Mouse (Mus musculus): ENCODE measurements around the gene Tln1. TPM values are rescaled to one million over a fixed set of nuclear protein-coding genes. Genes with fewer than 3 reads are reported as not detected.
A peak's percentile ranks its signal among the peaks of the same experiment; 100 is the strongest.
"Not testable (repeated sequence)": the region's sequence is repeated elsewhere in the genome, so short reads cannot be mapped to it uniquely, and the experiment has no call there.

Tln1 gene
- polyA plus RNA-seq, 1 experiment from 2014 or later: 64.6 TPM

- Histone ChIP-seq H3K9ac (replicated peaks) (no peak overlapping the region), H3K27ac (replicated peaks) (no peak overlapping the region), H3K4me2 (replicated peaks) (peak overlapping the region; percentile 78), H3K27me3 (peaks cover 38% of the 10 kb centered on the region), H3K4me1 (peaks cover 39% of the 10 kb centered on the region), H3K36me3 (0 out of 2 replicates have a peak, but pooled peaks cover 2% of the 10 kb centered on the region), H3K9me3 (no peaks in the 10 kb centered on the region), H3K4me3 (no peak overlapping the region; the same call in 1 of the 2 replicates)
- no peak for ATAC-seq (ENCODE audit: low FRiP score, low read depth)
- WGBS: 95% methylated on average over 8 of the region's 8 CpGs
These were observed 65.1 kb downstream of the Tln1 start for GRCm38 (mm10) chr4:43497405-43497804.

- no peak overlapping the region for H3K4me2 ChIP-seq (replicated peaks)
- 50% methylated on average over 6 of the region's 6 CpGs for WGBS
- peaks cover 39% of the 10 kb centered on the region for H3K4me1 ChIP-seq
These were observed 65.9 kb downstream of the Tln1 start for GRCm38 (mm10) chr4:43496587-43496986.

GRCm38 (mm10) chr4:43493846-43494240 is 68.6 kb downstream of the Tln1 start:
- peak overlapping the region; percentile 65 for H3K4me3 ChIP-seq
- H3K4me2 ChIP-seq (replicated peaks): peak overlapping the region; percentile 66
- peak overlapping the region; percentile 76 for H3K9ac ChIP-seq (replicated peaks)
- no peak for ATAC-seq (ENCODE audit: low FRiP score, low read depth)
- 0 out of 2 replicates have a peak, but pooled peaks cover 2% of the 10 kb centered on the region for H3K36me3 ChIP-seq
- H3K27ac ChIP-seq (replicated peaks): peak overlapping the region; percentile 90
- 3% methylated on average over 9 of the region's 9 CpGs for whole genome bisulfite sequencing
- peaks cover 36% of the 10 kb centered on the region for H3K4me1 ChIP-seq
- H3K9me3 ChIP-seq: no peaks in the 10 kb centered on the region
- peaks cover 20% of the 10 kb centered on the region for H3K27me3 ChIP-seq

More at GRCm38 (mm10) chr4:43496587-43496986, 65.9 kb downstream of the Tln1 start:
- no peaks in the 10 kb centered on the region for H3K9me3 ChIP-seq
- peaks cover 34% of the 10 kb centered on the region for H3K27me3 ChIP-seq
- H3K9ac ChIP-seq (replicated peaks): no peak overlapping the region; the same call in 1 of the 2 replicates
- no peak overlapping the region; the same call in 1 of the 2 replicates for H3K27ac ChIP-seq (replicated peaks)
- H3K36me3 ChIP-seq: 0 out of 2 replicates have a peak, but pooled peaks cover 2% of the 10 kb centered on the region
- H3K4me3 ChIP-seq: no peak overlapping the region
- ATAC-seq (ENCODE audit: low FRiP score, low read depth): no peak

DNA sequence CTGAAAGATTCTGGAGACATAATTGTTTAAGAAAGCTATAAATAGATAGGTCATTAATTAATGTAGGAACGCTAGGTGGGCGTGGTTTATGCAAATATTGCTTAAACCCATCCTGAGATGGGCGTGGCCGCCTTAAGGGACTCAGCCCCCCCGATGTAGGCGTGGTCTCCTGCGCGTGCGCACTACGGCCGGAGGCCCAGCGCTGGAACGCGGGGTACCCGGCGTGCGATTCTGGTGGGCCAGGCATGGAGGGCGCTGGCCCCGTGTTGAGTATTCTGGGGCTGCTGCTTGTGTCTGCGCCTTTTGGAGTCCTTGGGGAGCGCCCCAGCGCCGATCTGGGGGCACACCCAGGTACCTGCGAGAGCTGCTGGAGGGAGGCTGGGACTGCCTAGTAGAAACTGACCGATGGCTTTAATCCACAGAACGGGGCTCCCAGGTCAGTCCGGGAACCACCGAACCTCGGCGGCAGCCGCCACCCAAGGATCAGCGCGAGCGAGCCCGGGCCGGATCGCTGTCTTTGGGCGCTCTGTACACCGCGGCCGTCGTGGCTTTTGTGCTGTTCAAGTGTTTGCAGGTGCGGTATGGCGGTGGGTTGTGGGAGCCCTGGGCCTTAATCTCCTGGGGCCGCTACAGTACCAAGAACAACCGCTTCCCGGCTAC is 69.2 kb downstream of the Tln1 start:
- peaks cover 31% of the 10 kb centered on the region for H3K4me1 ChIP-seq

DNA sequence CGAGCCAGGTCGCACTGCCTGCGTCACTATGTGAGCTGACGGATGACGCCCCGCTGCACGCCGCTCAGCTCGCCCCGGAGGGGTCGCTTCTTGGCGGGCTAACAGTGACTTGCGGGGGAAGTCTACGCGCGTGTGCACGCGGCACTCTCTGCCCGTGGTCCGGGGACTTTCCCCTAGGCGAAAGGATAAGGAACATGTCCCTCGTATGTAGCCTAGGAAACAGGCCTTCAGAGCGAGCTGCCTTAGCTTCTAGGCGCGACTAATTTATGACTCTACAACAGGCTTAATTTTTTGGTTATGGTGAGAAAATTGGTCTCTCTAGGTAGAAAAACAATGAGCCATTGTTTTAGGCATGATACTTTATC is 69.7 kb downstream of the Tln1 start, which contains the start of gene Ccdc107:
Gene Ccdc107, plus strand, starts transcription at position 80 of the 365 bp plus-strand sequence.
- peak; percentile 96 for ATAC-seq (ENCODE audit: low FRiP score, low read depth)
- H3K9me3 ChIP-seq: no peaks in the 10 kb centered on the region
- peaks cover 20% of the 10 kb centered on the region for H3K27me3 ChIP-seq
- H3K27ac ChIP-seq (replicated peaks): peak within 1 kb of the TSS; percentile 90
- WGBS: under 1% methylated on average over 25 of the region's 25 CpGs
- 0 out of 2 replicates have a peak, but pooled peaks cover 2% of the 10 kb centered on the region for H3K36me3 ChIP-seq
- peak within 1 kb of the TSS; percentile 66 for H3K4me2 ChIP-seq (replicated peaks)
- H3K4me1 ChIP-seq: peaks cover 26% of the 10 kb centered on the region
- peak within 1 kb of the TSS; percentile 76 for H3K9ac ChIP-seq (replicated peaks)
- peak within 1 kb of the TSS; percentile 65 for H3K4me3 ChIP-seq

More for the DNA sequence above, 69.2 kb downstream of the Tln1 start:
- Histone ChIP-seq H3K4me2 (replicated peaks) (peak overlapping the region; percentile 66), H3K27me3 (peaks cover 20% of the 10 kb centered on the region), H3K9ac (replicated peaks) (peak overlapping the region; percentile 76), H3K36me3 (0 out of 2 replicates have a peak, but pooled peaks cover 2% of the 10 kb centered on the region), H3K4me3 (peak overlapping the region; percentile 65), H3K9me3 (no peaks in the 10 kb centered on the region), H3K27ac (replicated peaks) (peak overlapping the region; percentile 90)
- peak; percentile 88 for ATAC-seq (ENCODE audit: low FRiP score, low read depth)
- under 1% methylated on average over 47 of the region's 47 CpGs for WGBS

DNA sequence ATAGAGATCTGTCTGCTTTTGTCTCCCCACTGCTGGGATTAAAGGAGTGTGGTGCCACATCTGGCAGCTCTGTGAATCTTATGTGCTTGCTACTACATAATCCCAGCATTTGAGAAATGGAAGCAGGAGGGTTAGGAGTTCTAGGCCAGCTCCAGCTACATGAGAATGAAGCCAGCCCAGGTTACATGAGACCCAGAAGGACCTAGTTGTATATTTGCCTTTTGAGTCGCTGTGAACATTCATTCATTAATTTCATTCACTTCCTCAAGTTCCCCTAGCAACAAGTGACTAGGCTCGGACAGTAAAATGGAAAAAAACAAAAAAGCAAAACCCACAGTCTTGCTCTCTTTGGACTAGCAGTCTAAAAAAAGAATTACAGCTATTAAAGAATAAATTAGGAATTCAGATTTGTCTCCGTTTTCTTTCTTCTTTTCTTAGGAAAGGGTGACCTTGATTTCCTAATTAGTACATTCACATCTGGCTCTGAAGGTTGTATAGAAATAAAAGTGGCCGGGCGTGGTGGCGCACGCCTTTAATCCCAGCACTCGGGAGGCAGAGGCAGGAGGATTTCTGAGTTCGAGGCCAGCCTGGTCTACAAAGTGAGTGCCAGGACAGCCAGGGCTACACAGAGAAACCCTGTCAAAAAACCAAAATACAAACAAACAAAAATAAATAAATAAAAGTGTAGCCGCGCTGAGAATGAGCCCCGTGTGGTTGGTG is 70.2 kb downstream of the Tln1 start:
- H3K9me3 ChIP-seq: no peaks in the 10 kb centered on the region
- peak overlapping the region; percentile 90 for H3K27ac ChIP-seq (replicated peaks)
- H3K9ac ChIP-seq (replicated peaks): no peak overlapping the region
- H3K4me1 ChIP-seq: peaks cover 20% of the 10 kb centered on the region
- peak overlapping the region; percentile 65 for H3K4me3 ChIP-seq
- peaks cover 16% of the 10 kb centered on the region for H3K27me3 ChIP-seq
- 0 out of 2 replicates have a peak, but pooled peaks cover 2% of the 10 kb centered on the region for H3K36me3 ChIP-seq
- no peak for ATAC-seq (ENCODE audit: low FRiP score, low read depth)
- H3K4me2 ChIP-seq (replicated peaks): peak overlapping the region; percentile 66
- 45% methylated on average over 12 of the region's 12 CpGs for WGBS

GRCm38 (mm10) chr4:43490801-43491200 is 71.7 kb downstream of the Tln1 start:
- 0 out of 2 replicates have a peak, but pooled peaks cover 2% of the 10 kb centered on the region for H3K36me3 ChIP-seq
- no peak overlapping the region for H3K4me2 ChIP-seq (replicated peaks)
- no peak overlapping the region for H3K27ac ChIP-seq (replicated peaks)
- 79% methylated on average over 5 of the region's 5 CpGs for WGBS
- H3K27me3 ChIP-seq: peaks cover 11% of the 10 kb centered on the region
- no peak overlapping the region for H3K4me3 ChIP-seq
- H3K9ac ChIP-seq (replicated peaks): no peak overlapping the region
- no peak for ATAC-seq (ENCODE audit: low FRiP score, low read depth)
- peaks cover 7% of the 10 kb centered on the region for H3K4me1 ChIP-seq
- H3K9me3 ChIP-seq: no peaks in the 10 kb centered on the region

- peaks cover 7% of the 10 kb centered on the region for H3K4me1 ChIP-seq
- H3K4me2 ChIP-seq (replicated peaks): no peak overlapping the region
- H3K36me3 ChIP-seq: no peaks in the 10 kb centered on the region
- H3K9me3 ChIP-seq: no peaks in the 10 kb centered on the region
- 96% methylated on average over 3 of the region's 3 CpGs for WGBS
- no peak overlapping the region for H3K4me3 ChIP-seq
- ATAC-seq (ENCODE audit: low FRiP score, low read depth): no peak
- H3K9ac ChIP-seq (replicated peaks): no peak overlapping the region
- H3K27me3 ChIP-seq: no peaks in the 10 kb centered on the region
- H3K27ac ChIP-seq (replicated peaks): no peak overlapping the region
These were observed 72.9 kb downstream of the Tln1 start for GRCm38 (mm10) chr4:43489611-43490010.

DNA sequence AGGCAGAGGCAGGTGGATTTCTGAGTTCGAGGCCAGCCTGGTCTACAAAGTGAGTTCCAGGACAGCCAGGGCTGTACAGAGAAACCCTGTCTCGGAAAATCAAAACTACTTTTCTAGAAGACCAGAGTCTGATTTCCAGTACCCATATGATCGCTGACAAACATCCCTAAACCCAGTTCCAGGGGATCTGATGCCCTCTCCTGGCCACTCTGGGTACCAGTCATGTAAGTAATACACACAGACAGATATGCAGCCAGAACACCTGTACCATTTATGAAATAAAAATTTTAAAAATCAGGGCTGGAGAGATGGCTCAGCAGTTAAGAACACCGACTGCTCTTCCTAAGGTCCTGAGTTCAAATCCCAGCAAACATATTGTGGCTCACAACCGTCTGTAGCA is 76.8 kb downstream of the Tln1 start:
- not testable (repeated sequence) for H3K9ac ChIP-seq (replicated peaks); H3K9me3 ChIP-seq; H3K4me1 ChIP-seq; H3K27ac ChIP-seq (replicated peaks); H3K4me3 ChIP-seq; H3K36me3 ChIP-seq; H3K27me3 ChIP-seq; H3K4me2 ChIP-seq (replicated peaks); ATAC-seq (ENCODE audit: low FRiP score, low read depth)
- WGBS: 85% methylated on average over 5 of the region's 5 CpGs

GRCm38 (mm10) chr4:43483535-43484091 is 78.9 kb downstream of the Tln1 start, which contains the start of gene Sit1:
Gene Sit1 (minus strand): TSS chr4:43483734.
- H3K4me3 ChIP-seq: no peak within 1 kb of the TSS
- 0 out of 2 replicates have a peak, but pooled peaks cover 4% of the 10 kb centered on the region for H3K27me3 ChIP-seq
- no peak within 1 kb of the TSS for H3K4me2 ChIP-seq (replicated peaks)
- no peak within 1 kb of the TSS for H3K9ac ChIP-seq (replicated peaks)
- no peak for ATAC-seq (ENCODE audit: low FRiP score, low read depth)
- H3K9me3 ChIP-seq: no peaks in the 10 kb centered on the region
- H3K36me3 ChIP-seq: no peaks in the 10 kb centered on the region
- 61% methylated on average over 12 of the region's 12 CpGs for WGBS
- no peaks in the 10 kb centered on the region for H3K4me1 ChIP-seq
- H3K27ac ChIP-seq (replicated peaks): no peak within 1 kb of the TSS

DNA sequence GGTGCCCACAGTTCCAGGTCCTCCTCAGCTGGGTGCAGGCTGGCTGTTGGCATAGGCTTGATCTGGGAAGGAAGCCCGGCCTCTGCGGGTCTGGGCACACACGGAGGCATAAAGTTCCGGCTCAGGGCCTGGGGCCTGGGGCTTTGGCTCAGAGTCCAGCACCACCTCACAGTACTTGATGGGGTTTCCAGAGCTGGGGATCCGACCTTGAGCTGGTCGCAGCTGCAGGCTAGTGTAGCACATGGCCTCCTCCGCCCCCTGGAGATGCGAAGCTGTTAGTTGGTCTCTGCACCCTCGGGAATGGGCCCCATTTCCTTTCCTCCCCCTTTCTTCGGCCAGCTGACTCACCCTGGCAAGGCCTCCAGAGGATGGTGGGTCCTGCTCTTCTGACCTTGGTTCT is 79.9 kb downstream of the Tln1 start:
- ATAC-seq (ENCODE audit: low FRiP score, low read depth): no peak
- WGBS: 72% methylated on average over 10 of the region's 10 CpGs
- H3K4me1 ChIP-seq: no peaks in the 10 kb centered on the region
- 0 out of 2 replicates have a peak, but pooled peaks cover 4% of the 10 kb centered on the region for H3K27me3 ChIP-seq
- no peaks in the 10 kb centered on the region for H3K9me3 ChIP-seq
- no peak overlapping the region for H3K4me3 ChIP-seq
- no peak overlapping the region for H3K27ac ChIP-seq (replicated peaks)
- H3K9ac ChIP-seq (replicated peaks): no peak overlapping the region
- no peak overlapping the region for H3K4me2 ChIP-seq (replicated peaks)
- no peaks in the 10 kb centered on the region for H3K36me3 ChIP-seq

Measured in midbrain, embryonic 12.5 days (tissue).